Mouse (Mus musculus): ENCODE measurements around the gene Syt13. TPM values are rescaled to one million over a fixed set of nuclear protein-coding genes. Genes with fewer than 3 reads are reported as not detected.

Gene Syt13
- not detected for total RNA-seq (2023)

DNA sequence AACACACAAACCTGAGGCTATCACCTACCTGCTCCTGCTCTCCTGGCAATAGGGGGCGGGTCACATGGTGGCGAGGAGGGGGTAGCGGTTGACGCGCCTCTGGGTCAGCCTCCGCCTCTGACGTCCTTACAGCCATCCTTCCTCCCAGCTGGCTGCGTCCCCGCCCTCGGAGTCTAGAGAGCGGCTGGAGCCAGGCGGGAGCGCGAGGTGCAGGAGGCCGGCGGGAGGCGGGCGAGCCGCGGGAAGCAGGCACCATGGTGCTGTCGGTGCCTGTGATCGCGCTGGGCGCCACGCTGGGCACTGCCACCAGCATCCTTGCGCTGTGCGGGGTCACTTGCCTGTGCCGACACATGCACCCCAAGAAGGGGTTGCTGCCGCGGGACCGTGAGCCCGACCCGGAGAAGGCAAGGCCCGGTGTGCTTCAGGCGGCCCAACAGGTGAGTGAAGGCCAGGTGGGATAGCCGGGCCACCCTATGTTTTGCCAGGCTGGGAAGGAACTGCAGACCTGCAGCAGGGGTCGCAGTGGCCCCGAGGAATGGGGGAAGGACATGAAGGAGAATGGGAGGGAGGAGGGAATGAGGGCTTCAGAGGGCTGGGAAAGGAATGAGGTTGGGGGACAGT, at the start of gene Syt13:
Gene Syt13, plus strand, starts transcription at position 166 of the 621 bp plus-strand sequence.

Other genes starting within 250 kb of the Syt13 start
- gene Prdm11, start 131.1 kb downstream of the Syt13 start, total RNA-seq (2023): 18.5 TPM